Mouse (Mus musculus): ENCODE measurements around the gene Ifne. TPM values are rescaled to one million over a fixed set of nuclear protein-coding genes. Genes with fewer than 3 reads are reported as not detected.
"Not testable (repeated sequence)": the region's sequence is repeated elsewhere in the genome, so short reads cannot be mapped to it uniquely, and the experiment has no call there.

Ifne gene
- polyA plus RNA-seq, 1 experiment from 2014 or later, result not detected

- Histone ChIP-seq H3K4me3 (replicated peaks; ENCODE audit: low read depth, low read length) (no peak within 1 kb of the TSS), H3K4me1 (replicated peaks; ENCODE audit: insufficient read depth, low read length) (no peaks in the 10 kb centered on the region), H3K27ac (no peak within 1 kb of the TSS), H3K9ac (ENCODE audit: low read depth, low read length) (no peak within 1 kb of the TSS), H3K27me3 (ENCODE audit: insufficient read depth, low read length) (0 out of 2 replicates have a peak, but pooled peaks cover 3% of the 10 kb centered on the region), H3K9me3 (replicated peaks; ENCODE audit: low read length) (no peaks in the 10 kb centered on the region), H3K4me2 (ENCODE audit: low read length) (no peak within 1 kb of the TSS), H3K36me3 (ENCODE audit: insufficient read depth, low read length) (no peaks in the 10 kb centered on the region)
- DNase-seq (ENCODE audit: low spot score) (no peak), ATAC-seq (replicated peaks; ENCODE audit: low FRiP score, low read depth) (no peak)
- WGBS, result 75% methylated on average over 2 of the region's 2 CpGs
- no peak for TF ChIP-seq CTCF (IDR thresholded peaks at IDR 0.05; ENCODE audit: low read depth)
Measured at GRCm38 (mm10) chr4:88841438-88841911, 38.5 kb downstream of the Ifne start, which contains the start of gene Ifna4. Gene Ifna4 (plus strand): TSS chr4:88841861.

GRCm38 (mm10) chr4:88840058-88840457 is 39.9 kb downstream of the Ifne start:
- Histone ChIP-seq H3K9ac (ENCODE audit: low read depth, low read length) (no peak overlapping the region), H3K4me1 (replicated peaks; ENCODE audit: insufficient read depth, low read length) (no peaks in the 10 kb centered on the region), H3K36me3 (ENCODE audit: insufficient read depth, low read length) (no peaks in the 10 kb centered on the region), H3K27me3 (ENCODE audit: insufficient read depth, low read length) (0 out of 2 replicates have a peak, but pooled peaks cover 3% of the 10 kb centered on the region), H3K9me3 (replicated peaks; ENCODE audit: low read length) (no peaks in the 10 kb centered on the region), H3K4me2 (ENCODE audit: low read length) (no peak overlapping the region), H3K4me3 (replicated peaks; ENCODE audit: low read depth, low read length) (no peak overlapping the region), H3K27ac (no peak overlapping the region)
- ATAC-seq (replicated peaks; ENCODE audit: low FRiP score, low read depth) (no peak), DNase-seq (ENCODE audit: low spot score) (no peak)
- TF ChIP-seq CTCF (IDR thresholded peaks at IDR 0.05; ENCODE audit: low read depth), result no peak
- WGBS, result 66% methylated on average over 3 of the region's 3 CpGs

GRCm38 (mm10) chr4:88838828-88839227 is 41.2 kb downstream of the Ifne start:
- TF ChIP-seq CTCF (IDR thresholded peaks at IDR 0.05; ENCODE audit: low read depth), result peak; percentile 72
- H3K9ac ChIP-seq (ENCODE audit: low read depth, low read length), result no peak overlapping the region
- no peaks in the 10 kb centered on the region for H3K36me3 ChIP-seq (ENCODE audit: insufficient read depth, low read length)
- WGBS, result 46% methylated on average over 3 of the region's 3 CpGs
- H3K4me2 ChIP-seq (ENCODE audit: low read length), result no peak overlapping the region
- no peaks in the 10 kb centered on the region for H3K9me3 ChIP-seq (replicated peaks; ENCODE audit: low read length)
- H3K4me3 ChIP-seq (replicated peaks; ENCODE audit: low read depth, low read length), result no peak overlapping the region
- DNase-seq (ENCODE audit: low spot score) (peak; percentile 38), ATAC-seq (replicated peaks; ENCODE audit: low FRiP score, low read depth) (no peak)
- no peaks in the 10 kb centered on the region for H3K4me1 ChIP-seq (replicated peaks; ENCODE audit: insufficient read depth, low read length)
- H3K27ac ChIP-seq, result no peak overlapping the region
- H3K27me3 ChIP-seq (ENCODE audit: insufficient read depth, low read length), result 0 out of 2 replicates have a peak, but pooled peaks cover 3% of the 10 kb centered on the region

GRCm38 (mm10) chr4:88835225-88835624 is 44.8 kb downstream of the Ifne start, which contains the start of gene Ifna5:
Gene Ifna5 (plus strand): TSS chr4:88835525.
- DNase-seq (ENCODE audit: low spot score); H3K9ac ChIP-seq (ENCODE audit: low read depth, low read length); H3K27me3 ChIP-seq (ENCODE audit: insufficient read depth, low read length); H3K4me3 ChIP-seq (replicated peaks; ENCODE audit: low read depth, low read length); H3K36me3 ChIP-seq (ENCODE audit: insufficient read depth, low read length); H3K4me2 ChIP-seq (ENCODE audit: low read length); H3K27ac ChIP-seq; H3K9me3 ChIP-seq (replicated peaks; ENCODE audit: low read length); ATAC-seq (replicated peaks; ENCODE audit: low FRiP score, low read depth); H3K4me1 ChIP-seq (replicated peaks; ENCODE audit: insufficient read depth, low read length): not testable (repeated sequence)
- 64% methylated on average over 1 of the region's 1 CpGs for WGBS

- H3K4me3 ChIP-seq (replicated peaks; ENCODE audit: low read depth, low read length), result no peak overlapping the region
- no peaks in the 10 kb centered on the region for H3K27me3 ChIP-seq (ENCODE audit: insufficient read depth, low read length)
- ATAC-seq (replicated peaks; ENCODE audit: low FRiP score, low read depth) (no peak), DNase-seq (ENCODE audit: low spot score) (peak; percentile 59)
- H3K4me1 ChIP-seq (replicated peaks; ENCODE audit: insufficient read depth, low read length), result no peaks in the 10 kb centered on the region
- no peaks in the 10 kb centered on the region for H3K36me3 ChIP-seq (ENCODE audit: insufficient read depth, low read length)
- 32% methylated on average over 4 of the region's 4 CpGs for WGBS
- TF ChIP-seq CTCF (IDR thresholded peaks at IDR 0.05; ENCODE audit: low read depth), result peak; percentile 64
- no peak overlapping the region for H3K9ac ChIP-seq (ENCODE audit: low read depth, low read length)
- no peaks in the 10 kb centered on the region for H3K9me3 ChIP-seq (replicated peaks; ENCODE audit: low read length)
- no peak overlapping the region for H3K4me2 ChIP-seq (ENCODE audit: low read length)
- H3K27ac ChIP-seq, result no peak overlapping the region
Measured at GRCm38 (mm10) chr4:88830523-88830922, 49.5 kb downstream of the Ifne start.

MicroRNA genes within 50 kb of the gene (microRNA counts, 519-probe panel; counts per million panel counts)
- 330 counts per million, percentile 68 among the panel's probes with 10 or more counts for microRNA mmu-miR-31

Small RNAs within 50 kb of the gene (microRNA-seq; reads per million reads assigned to microRNA genes)
- gene Mir31, result 276 reads per million, percentile 63 among the genes with 10 or more reads in this experiment

Other genes with a start within 250 kb of the Ifne start
- not detected in 2 replicates for gene C87499, start 245.8 kb downstream of the Ifne start, polyA plus RNA-seq (2015; fragmentation: Nextera tagmentation; extraction: Ambion mirVana)
- gene Ifna13, start 235.7 kb downstream of the Ifne start, polyA plus RNA-seq (2015; fragmentation: Nextera tagmentation; extraction: Ambion mirVana), result not detected in 2 replicates
- gene Ifna16, start 203.3 kb downstream of the Ifne start, polyA plus RNA-seq (2015; fragmentation: Nextera tagmentation; extraction: Ambion mirVana), result not detected in 2 replicates
- not detected in 2 replicates for gene Ifna2, start 196.3 kb downstream of the Ifne start, polyA plus RNA-seq (2015; fragmentation: Nextera tagmentation; extraction: Ambion mirVana)
- not detected in 2 replicates for gene Ifnab, start 188.8 kb downstream of the Ifne start, polyA plus RNA-seq (2015; fragmentation: Nextera tagmentation; extraction: Ambion mirVana)
- 0.38 and 0.49 TPM in 2 replicates for gene Gm26566, start 158.4 kb downstream of the Ifne start, polyA plus RNA-seq (2015; fragmentation: Nextera tagmentation; extraction: Ambion mirVana)
- gene Klhl9, start 157.7 kb downstream of the Ifne start, polyA plus RNA-seq (2015; fragmentation: Nextera tagmentation; extraction: Ambion mirVana), result 84.2 and 86.5 TPM in 2 replicates
- 0.29 TPM in 1 of 2 replicates, not detected in the other for gene Gm13271, start 125.3 kb downstream of the Ifne start, polyA plus RNA-seq (2015; fragmentation: Nextera tagmentation; extraction: Ambion mirVana)
- 0.49 and 0.71 TPM in 2 replicates for gene Gm13283, start 120.1 kb downstream of the Ifne start, polyA plus RNA-seq (2015; fragmentation: Nextera tagmentation; extraction: Ambion mirVana)
- gene Gm13290, start 106.4 kb downstream of the Ifne start, polyA plus RNA-seq (2015; fragmentation: Nextera tagmentation; extraction: Ambion mirVana), result 0.49 TPM in 1 of 2 replicates, not detected in the other
- not detected in 2 replicates for gene Gm13289, start 103.3 kb downstream of the Ifne start, polyA plus RNA-seq (2015; fragmentation: Nextera tagmentation; extraction: Ambion mirVana)
- gene Gm13272, start 100.4 kb downstream of the Ifne start, polyA plus RNA-seq (2015; fragmentation: Nextera tagmentation; extraction: Ambion mirVana), result not detected in 2 replicates
- 0.14 and 0.46 TPM in 2 replicates for gene Ifnz, start 98.1 kb downstream of the Ifne start, polyA plus RNA-seq (2015; fragmentation: Nextera tagmentation; extraction: Ambion mirVana)
- not detected in 2 replicates for gene Gm13276, start 94.5 kb downstream of the Ifne start, polyA plus RNA-seq (2015; fragmentation: Nextera tagmentation; extraction: Ambion mirVana)
- gene Gm13277, start 91.6 kb downstream of the Ifne start, polyA plus RNA-seq (2015; fragmentation: Nextera tagmentation; extraction: Ambion mirVana), result not detected in 2 replicates
- not detected in 2 replicates for gene Gm13278, start 88.7 kb downstream of the Ifne start, polyA plus RNA-seq (2015; fragmentation: Nextera tagmentation; extraction: Ambion mirVana)
- not detected in 2 replicates for gene Gm13275, start 85.7 kb downstream of the Ifne start, polyA plus RNA-seq (2015; fragmentation: Nextera tagmentation; extraction: Ambion mirVana)
- gene Gm13279, start 82.8 kb downstream of the Ifne start, polyA plus RNA-seq (2015; fragmentation: Nextera tagmentation; extraction: Ambion mirVana), result not detected in 2 replicates
- 1.3 TPM in 1 of 2 replicates, not detected in the other for gene Gm13285, start 80.5 kb downstream of the Ifne start, polyA plus RNA-seq (2015; fragmentation: Nextera tagmentation; extraction: Ambion mirVana)
- not detected in 2 replicates for gene Gm13287, start 76.9 kb downstream of the Ifne start, polyA plus RNA-seq (2015; fragmentation: Nextera tagmentation; extraction: Ambion mirVana)
- 0.09 TPM in 1 of 2 replicates, not detected in the other for gene Gm13288, start 74.7 kb downstream of the Ifne start, polyA plus RNA-seq (2015; fragmentation: Nextera tagmentation; extraction: Ambion mirVana)
- not detected in 2 replicates for gene Ifna7, start 64.0 kb downstream of the Ifne start, polyA plus RNA-seq (2015; fragmentation: Nextera tagmentation; extraction: Ambion mirVana)
- gene Ifna11, start 60.2 kb downstream of the Ifne start, polyA plus RNA-seq (2015; fragmentation: Nextera tagmentation; extraction: Ambion mirVana), result not detected in 2 replicates
- gene Ifna6, start 52.8 kb downstream of the Ifne start, polyA plus RNA-seq (2015; fragmentation: Nextera tagmentation; extraction: Ambion mirVana), result not detected in 2 replicates
- not detected in 2 replicates for gene Ifna5, start 44.7 kb downstream of the Ifne start, polyA plus RNA-seq (2015; fragmentation: Nextera tagmentation; extraction: Ambion mirVana)
- not detected in 2 replicates for gene Ifna4, start 38.3 kb downstream of the Ifne start, polyA plus RNA-seq (2015; fragmentation: Nextera tagmentation; extraction: Ambion mirVana)
- gene Ifna1, start 30.1 kb downstream of the Ifne start, polyA plus RNA-seq (2015; fragmentation: Nextera tagmentation; extraction: Ambion mirVana), result not detected in 2 replicates

All from kidney, postnatal 0 days (tissue).